Mouse (Mus musculus) heart, adult 2 months (tissue): ENCODE results near the gene Hamp.

Experiments used
- CTCF ChIP-seq: fragments of 200-600 bp; IDR thresholded peaks from 2 replicates; pipeline ENCODE4 v1.8.1; 2022; ENCODE audit warnings: antibody characterized with exemption, mild to moderate bottlenecking, moderate library complexity
- POLR2A ChIP-seq: fragments of 200-500 bp; IDR thresholded peaks from 2 replicates; pipeline ENCODE4 v1.6.1; 2011; ENCODE audit warnings: mild to moderate bottlenecking, low read depth, low read length, control low read depth; ENCODE audit not compliant: insufficient read depth

DNA sequence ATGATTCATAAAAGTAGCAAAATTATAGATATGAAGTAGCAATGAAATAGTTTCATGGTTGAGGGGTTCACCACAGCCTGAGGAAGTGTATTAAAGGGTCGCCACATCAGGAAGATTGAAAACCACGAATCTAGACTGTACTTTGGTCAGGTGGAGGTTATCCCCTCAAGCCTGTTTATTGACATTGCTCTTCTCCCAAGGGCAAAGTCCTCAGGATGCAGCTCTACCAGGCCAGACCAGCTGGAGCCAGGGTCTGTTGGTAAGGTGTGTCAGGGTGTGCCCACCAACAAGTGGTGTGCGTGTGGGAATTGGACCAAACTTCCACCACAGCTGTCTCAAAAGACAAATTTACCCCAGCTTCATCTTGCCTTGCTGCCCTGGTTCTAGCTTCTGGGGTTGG lies 48.6 kb downstream of the Hamp start:
- TF ChIP-seq CTCF = no peak
- no peak for TF ChIP-seq POLR2A
